Mouse (Mus musculus) midbrain, embryonic 14.5 days (tissue): ENCODE data around the gene R3hdm2. TPM values are rescaled to one million over a fixed set of nuclear protein-coding genes. Genes with fewer than 3 reads are reported as not detected.

ENCODE experiments used
- ATAC-seq: fragments of 200-750 bp; cut with Nextera tagmentation; 2 replicates; pipeline ENCODE4 v1.8.0; 2017; ENCODE audit warnings: moderate number of reproducible peaks, moderate library complexity; ENCODE audit not compliant: low FRiP score, low TSS enrichment
- DNase-seq: peaks from one replicate; pipeline ENCODE4 v3.0.0-alpha.2; 2015
- H3K27ac ChIP-seq: fragments of 300-500 bp; sonication (generic); replicated peaks from 2 replicates; pipeline ENCODE4 v1.5.1; 2014; ENCODE audit warnings: mild to moderate bottlenecking, low read depth, low read length, moderate library complexity
- H3K27me3 ChIP-seq: fragments of 300-500 bp; sonication (generic); 2 replicates; pipeline ENCODE4 v1.6.1; 2014; ENCODE audit warnings: low read length, control low read depth, mixed read lengths; ENCODE audit not compliant: control insufficient read depth, insufficient read depth
- H3K36me3 ChIP-seq: fragments of 300-500 bp; sonication (generic); 2 replicates; pipeline ENCODE4 v1.6.1; 2014; ENCODE audit warnings: low read length, control low read depth; ENCODE audit not compliant: control insufficient read depth, insufficient read depth
- H3K4me1 ChIP-seq: fragments of 300-500 bp; sonication (generic); 2 replicates; pipeline ENCODE4 v1.6.1; 2014; ENCODE audit warnings: mild to moderate bottlenecking, antibody characterized with exemption, low read length, control low read depth; ENCODE audit not compliant: control insufficient read depth, insufficient read depth
- H3K4me2 ChIP-seq: fragments of 300-500 bp; sonication (generic); 2 replicates; pipeline ENCODE4 v1.6.1; 2014; ENCODE audit warnings: mild to moderate bottlenecking, low read length, moderate library complexity
- H3K4me3 ChIP-seq: fragments of 300-500 bp; sonication (generic); replicated peaks from 2 replicates; pipeline ENCODE4 v1.5.1; 2014; ENCODE audit warnings: low read depth, low read length
- H3K9ac ChIP-seq: fragments of 300-500 bp; sonication (generic); replicated peaks from 2 replicates; pipeline ENCODE4 v1.6.1; 2014; ENCODE audit warnings: mild to moderate bottlenecking, low read length, moderate library complexity
- H3K9me3 ChIP-seq: fragments of 300-500 bp; sonication (generic); 2 replicates; pipeline ENCODE4 v1.6.1; 2016; ENCODE audit warnings: low read length, control low read depth, mixed read lengths; ENCODE audit not compliant: control insufficient read depth
- WGBS: fragments of 180-500 bp; shearing (Covaris S2); extraction: QIAGEN DNeasy Blood & Tissue Kit; methylation state at CpG from one replicate; pipeline ENCODE4 v1.1.7; 2014; 5-methylcytosine and 5-hydroxymethylcytosine counted together
- polyA plus RNA-seq: library from polyadenylated mRNA; unstranded; fragments of >200 nt; fragmentation: Nextera tagmentation; extraction: Ambion mirVana; gene quantifications from 2 replicates; pipeline ENCODE4 v1.2.1, GENCODE M21; 2014

Gene R3hdm2
- polyA plus RNA-seq, 1 experiment from 2014 or later = 34.0 TPM

GRCm38 (mm10) chr10:127368273-127368672 is 11.9 kb upstream of the R3hdm2 start:
- no peaks in the 10 kb centered on the region for H3K36me3 ChIP-seq
- H3K27me3 ChIP-seq = no peaks in the 10 kb centered on the region
- 82% methylated on average over 2 of the region's 2 CpGs for WGBS
- no peak for DNase-seq
- H3K27ac ChIP-seq = no peak overlapping the region
- H3K4me3 ChIP-seq = no peak overlapping the region
- H3K9ac ChIP-seq = no peak overlapping the region
- H3K4me2 ChIP-seq = no peak overlapping the region
- no peaks in the 10 kb centered on the region for H3K9me3 ChIP-seq
- H3K4me1 ChIP-seq = no peaks in the 10 kb centered on the region
- ATAC-seq = no peak

GRCm38 (mm10) chr10:127369834-127370820 is 10.0 kb upstream of the R3hdm2 start, which contains the start of gene Inhbc:
TSS of gene Inhbc (minus strand) at chr10:127370431.
- no peak within 1 kb of the TSS for H3K4me3 ChIP-seq
- no peaks in the 10 kb centered on the region for H3K27me3 ChIP-seq
- no peak for ATAC-seq
- H3K9me3 ChIP-seq = no peaks in the 10 kb centered on the region
- no peak for DNase-seq
- H3K4me2 ChIP-seq = no peak within 1 kb of the TSS
- H3K36me3 ChIP-seq = no peaks in the 10 kb centered on the region
- no peak within 1 kb of the TSS for H3K27ac ChIP-seq
- H3K4me1 ChIP-seq = no peaks in the 10 kb centered on the region
- H3K9ac ChIP-seq = no peak within 1 kb of the TSS
- WGBS = 80% methylated on average over 22 of the region's 22 CpGs

GRCm38 (mm10) chr10:127371023-127371422 is 9.1 kb upstream of the R3hdm2 start:
- 53% methylated on average over 2 of the region's 2 CpGs for WGBS
- ATAC-seq = no peak
- no peak for DNase-seq

GRCm38 (mm10) chr10:127377700-127378099 is 2.4 kb upstream of the R3hdm2 start:
- Histone ChIP-seq H3K27me3 (no peaks in the 10 kb centered on the region), H3K4me3 (no peak overlapping the region), H3K27ac (no peak overlapping the region), H3K4me1 (peaks cover 12% of the 10 kb centered on the region), H3K4me2 (no peak overlapping the region), H3K9ac (no peak overlapping the region), H3K36me3 (no peaks in the 10 kb centered on the region), H3K9me3 (no peaks in the 10 kb centered on the region)
- DNase-seq (no peak), ATAC-seq (no peak)
- 83% methylated on average over 3 of the region's 3 CpGs for WGBS

More at GRCm38 (mm10) chr10:127371023-127371422, 9.1 kb upstream of the R3hdm2 start:
- no peaks in the 10 kb centered on the region for H3K36me3 ChIP-seq
- no peaks in the 10 kb centered on the region for H3K9me3 ChIP-seq
- H3K4me3 ChIP-seq = no peak overlapping the region
- no peaks in the 10 kb centered on the region for H3K4me1 ChIP-seq
- H3K9ac ChIP-seq = no peak overlapping the region
- no peak overlapping the region for H3K4me2 ChIP-seq
- H3K27ac ChIP-seq = no peak overlapping the region
- H3K27me3 ChIP-seq = no peaks in the 10 kb centered on the region

GRCm38 (mm10) chr10:127379654-127380053 is 473 bp upstream of the R3hdm2 start:
- H3K27me3 ChIP-seq = no peaks in the 10 kb centered on the region
- DNase-seq (no peak), ATAC-seq (no peak)
- no peaks in the 10 kb centered on the region for H3K36me3 ChIP-seq
- peak overlapping the region; percentile 66 for H3K4me2 ChIP-seq
- H3K4me3 ChIP-seq = peak overlapping the region; percentile 64
- peak overlapping the region; percentile 90 for H3K9ac ChIP-seq
- 81% methylated on average over 8 of the region's 8 CpGs for WGBS
- peaks cover 12% of the 10 kb centered on the region for H3K4me1 ChIP-seq
- peak overlapping the region; percentile 98 for H3K27ac ChIP-seq
- H3K9me3 ChIP-seq = no peaks in the 10 kb centered on the region

GRCm38 (mm10) chr10:127380767-127381742 is 928 bp downstream of the R3hdm2 start:
- DNase-seq (peak; percentile 82), ATAC-seq (peak; percentile 86)
- peaks cover 12% of the 10 kb centered on the region for H3K4me1 ChIP-seq
- no peaks in the 10 kb centered on the region for H3K27me3 ChIP-seq
- peak overlapping the region; percentile 74 for H3K4me2 ChIP-seq
- H3K9me3 ChIP-seq = no peaks in the 10 kb centered on the region
- no peaks in the 10 kb centered on the region for H3K36me3 ChIP-seq
- peak overlapping the region; percentile 90 for H3K9ac ChIP-seq
- peak overlapping the region; percentile 64 for H3K4me3 ChIP-seq
- WGBS = 1% methylated on average over 61 of the region's 79 CpGs
- H3K27ac ChIP-seq = peak overlapping the region; percentile 98

GRCm38 (mm10) chr10:127381743-127382134 is 1.6 kb downstream of the R3hdm2 start:
- Histone ChIP-seq H3K9me3 (no peaks in the 10 kb centered on the region), H3K9ac (peak overlapping the region; percentile 90), H3K4me1 (peaks cover 12% of the 10 kb centered on the region), H3K27me3 (no peaks in the 10 kb centered on the region), H3K36me3 (no peaks in the 10 kb centered on the region), H3K4me3 (peak overlapping the region; percentile 64), H3K4me2 (peak overlapping the region; percentile 74), H3K27ac (no peak overlapping the region)
- DNase-seq (no peak), ATAC-seq (no peak)
- 56% methylated on average over 2 of the region's 2 CpGs for WGBS

GRCm38 (mm10) chr10:127391774-127392173 is 11.6 kb downstream of the R3hdm2 start:
- H3K4me2 ChIP-seq = no peak overlapping the region
- no peak overlapping the region for H3K27ac ChIP-seq
- DNase-seq (no peak), ATAC-seq (no peak)
- peaks cover 24% of the 10 kb centered on the region; the same call in 1 of the 2 replicates for H3K36me3 ChIP-seq
- H3K27me3 ChIP-seq = no peaks in the 10 kb centered on the region
- WGBS = 86% methylated on average over 6 of the region's 6 CpGs
- H3K9ac ChIP-seq = no peak overlapping the region
- no peak overlapping the region for H3K4me3 ChIP-seq
- H3K9me3 ChIP-seq = no peaks in the 10 kb centered on the region
- no peaks in the 10 kb centered on the region for H3K4me1 ChIP-seq
